Mouse (Mus musculus) layer of hippocampus, adult 9-10 months (tissue): ENCODE measurements around the gene Rph3al.

ENCODE experiments used
- DNase-seq: peaks from one replicate; pipeline ENCODE4 v3.0.0; 2022; ENCODE audit warnings: low spot score

Gene Rph3al

DNA sequence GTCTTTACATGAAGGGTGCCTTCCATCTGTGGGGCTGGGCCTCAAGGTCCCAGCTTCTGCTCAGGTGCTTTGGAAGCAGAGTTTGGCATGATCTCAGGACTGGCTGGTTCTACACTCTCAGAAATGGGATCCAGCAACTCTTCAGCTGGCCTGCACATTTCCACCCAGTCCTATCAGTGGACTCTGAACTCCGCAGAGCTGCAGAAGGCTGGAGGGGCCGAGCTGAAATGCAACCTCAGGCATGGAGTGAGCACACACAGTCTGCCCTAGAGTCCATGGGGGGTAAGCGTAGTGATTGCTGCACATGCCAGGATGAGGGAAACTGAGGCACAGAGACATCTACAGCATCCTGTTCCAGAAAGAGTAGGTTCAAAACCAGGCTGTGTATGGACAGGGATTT lies 127.7 kb downstream of the Rph3al start:
- DNase-seq = no peak

DNA sequence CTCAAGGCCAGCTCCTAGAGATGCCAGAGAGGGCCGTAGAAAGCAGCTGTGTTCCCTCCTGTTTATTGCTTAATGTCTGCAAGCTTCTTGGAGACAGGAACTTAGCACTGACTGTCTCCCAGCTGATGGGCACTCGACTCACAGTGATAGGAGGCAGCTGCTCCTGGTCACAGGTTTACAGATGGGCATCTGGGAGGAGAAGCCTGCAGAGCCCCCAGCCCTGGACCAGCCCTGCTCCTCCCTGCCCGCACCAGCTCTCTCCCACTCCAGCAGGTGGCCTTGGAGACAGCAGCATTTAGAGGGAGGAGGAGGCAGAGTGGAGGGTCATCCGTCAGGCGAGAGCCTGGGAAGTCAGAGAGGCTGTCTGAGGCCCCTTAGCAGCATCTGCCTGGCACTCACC lies 130.7 kb downstream of the Rph3al start:
- no peak for DNase-seq

- no peak for DNase-seq
These were observed 136.3 kb downstream of the Rph3al start for GRCm38 (mm10) chr11:75801771-75802550.

DNA sequence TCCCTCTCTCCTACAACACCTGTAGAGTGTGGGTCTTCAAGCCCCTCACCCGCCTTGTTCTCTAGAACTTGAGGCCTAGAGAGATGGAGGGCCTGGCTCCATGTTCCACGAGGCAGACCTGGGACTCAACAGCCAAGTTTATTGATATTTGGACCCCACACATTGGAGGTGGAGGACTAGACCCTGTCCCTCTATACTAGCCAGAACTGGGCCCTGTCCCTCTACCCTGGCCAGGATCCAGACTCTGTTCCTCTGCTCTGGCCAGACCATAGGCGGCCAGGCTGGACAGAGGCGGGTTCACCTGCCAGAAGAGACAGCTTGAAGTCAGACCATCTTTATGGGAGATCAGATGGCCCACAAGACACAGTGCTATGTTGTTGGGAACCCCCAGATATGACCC lies 136.9 kb downstream of the Rph3al start:
- DNase-seq = no peak

DNA sequence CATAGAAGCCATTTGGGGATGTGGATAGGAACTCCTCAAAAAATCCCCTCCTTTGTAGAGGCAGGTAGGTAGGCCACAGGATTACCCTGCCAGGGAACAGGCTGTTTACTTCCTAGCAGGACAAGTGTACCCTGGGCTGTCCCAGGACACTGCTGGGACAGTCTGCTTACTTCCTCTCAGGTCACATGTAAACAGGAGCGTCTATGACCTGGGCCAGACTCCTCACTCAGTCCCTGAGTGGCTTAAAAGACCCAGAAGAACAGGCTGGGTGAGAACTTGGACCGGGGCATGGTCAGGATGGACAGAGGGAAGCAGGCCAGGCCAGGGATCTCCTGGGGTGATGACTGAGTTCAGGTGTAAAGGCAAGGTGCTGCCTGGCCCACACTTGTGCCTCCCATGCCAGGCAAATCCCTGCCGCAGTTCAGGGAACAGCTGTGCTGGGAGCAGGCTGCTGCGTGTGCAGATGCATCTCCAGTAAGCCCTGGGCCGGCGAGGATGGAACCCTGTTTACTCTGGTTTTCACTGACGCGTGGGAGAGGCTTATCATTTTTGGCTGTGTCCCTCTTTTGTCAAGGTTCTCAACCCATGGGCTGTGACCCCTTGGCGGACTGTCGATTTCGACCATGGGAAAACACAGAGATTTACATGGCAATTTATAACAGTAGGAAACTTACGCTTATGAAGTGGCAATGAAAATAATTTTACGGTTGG lies 141.5 kb downstream of the Rph3al start:
- DNase-seq = no peak

DNA sequence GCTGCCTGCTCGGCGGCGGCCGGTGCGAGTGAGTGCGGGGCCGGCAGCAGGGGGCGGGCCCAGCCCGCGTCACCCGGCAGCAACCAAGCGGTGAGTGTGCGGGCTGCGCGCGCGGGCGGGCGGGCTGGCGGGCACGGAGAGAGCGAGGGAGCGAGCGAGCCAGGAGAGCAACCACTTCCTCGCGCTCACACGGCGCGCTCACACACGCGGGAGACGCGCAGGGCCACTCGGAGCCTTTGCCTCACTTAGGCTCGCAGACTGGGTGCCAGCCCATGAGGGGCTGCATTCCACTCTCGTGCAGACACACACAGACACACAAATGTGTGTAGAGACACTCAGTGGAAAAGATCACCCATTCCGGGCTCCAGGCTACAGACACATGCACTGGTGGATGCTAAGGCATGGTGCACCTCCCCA lies 142.2 kb downstream of the Rph3al start, which contains the start of gene Doc2b:
Gene Doc2b (minus strand): TSS at position 21 of the 417 bp plus-strand sequence.
- DNase-seq = peak; percentile 25

- no peak for DNase-seq
These were observed 142.9 kb downstream of the Rph3al start for GRCm38 (mm10) chr11:75795321-75795636.

DNA sequence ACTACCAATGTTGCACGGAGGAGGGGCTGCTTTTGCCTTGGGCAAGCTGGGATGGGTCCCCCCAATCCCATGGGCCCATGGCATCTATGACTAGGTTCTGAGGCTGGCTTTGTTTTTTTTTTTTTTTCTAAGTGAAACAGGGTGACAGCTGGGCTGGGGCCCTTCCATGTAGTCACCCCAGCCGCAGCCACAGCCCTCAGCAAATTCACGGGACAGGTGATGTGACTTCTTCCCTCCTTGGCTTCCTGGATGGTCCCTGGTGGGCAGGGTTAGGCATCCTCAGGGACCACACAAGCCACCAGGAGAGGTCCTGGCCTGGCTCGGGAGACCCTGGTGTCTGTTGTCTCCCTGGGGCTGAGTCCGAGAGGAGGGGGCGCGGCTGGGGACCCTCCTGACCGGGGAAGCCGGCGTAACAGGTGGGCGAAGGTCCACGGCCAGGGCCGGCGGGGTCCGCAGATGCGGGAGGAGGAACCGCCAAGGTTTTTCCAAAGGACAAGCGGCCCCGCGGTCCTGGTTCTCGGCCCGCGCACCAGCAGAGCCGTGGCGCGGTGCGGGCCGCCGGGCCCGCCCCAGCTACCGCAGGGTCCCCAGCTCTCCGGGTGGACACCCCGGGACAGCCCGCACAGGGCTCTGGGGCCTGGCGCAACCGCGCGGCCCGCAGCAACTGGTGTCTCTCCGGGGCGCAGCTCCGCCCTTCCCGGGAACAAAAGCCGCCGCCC lies 143.5 kb downstream of the Rph3al start:
- DNase-seq = no peak

DNA sequence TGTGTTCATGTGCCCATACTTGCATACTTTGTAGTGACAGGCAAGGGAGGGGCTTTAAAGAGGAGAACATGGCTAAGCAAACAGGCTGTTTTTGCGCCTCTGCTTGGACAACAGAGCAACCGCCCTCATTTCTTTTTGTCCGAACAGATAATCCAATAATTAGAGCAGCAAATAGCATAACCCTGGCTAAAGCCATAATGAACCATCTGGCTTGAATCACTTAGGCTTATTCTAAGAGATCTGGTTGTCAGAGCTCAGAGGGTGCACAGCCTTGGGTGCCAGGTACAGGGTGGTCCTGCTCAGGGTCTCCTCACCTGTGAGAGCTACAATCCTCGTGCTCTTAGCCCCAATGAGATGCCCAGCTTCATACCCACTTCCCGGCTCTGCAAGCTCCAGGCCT lies 144.9 kb downstream of the Rph3al start:
- DNase-seq = no peak

GRCm38 (mm10) chr11:75792535-75792934 lies 145.7 kb downstream of the Rph3al start:
- no peak for DNase-seq

DNA sequence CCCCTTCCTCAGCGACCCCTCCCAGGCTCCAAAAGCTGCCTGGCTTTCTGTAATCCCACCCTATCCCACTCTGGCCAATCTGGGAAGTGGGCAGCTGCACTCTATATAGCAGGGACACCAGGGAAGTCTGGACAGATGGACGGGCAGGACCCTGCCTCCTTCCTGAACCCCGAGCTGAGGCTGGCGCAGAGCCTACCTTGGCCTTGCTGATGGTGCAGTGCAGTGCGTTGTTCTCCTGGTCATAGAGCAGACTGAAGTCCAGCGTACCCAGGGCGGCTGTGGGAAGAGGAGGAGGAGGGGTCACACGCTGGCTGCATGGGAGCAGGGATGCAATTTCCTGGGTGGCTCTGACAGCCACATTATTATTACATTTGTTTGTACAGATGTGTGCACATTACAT lies 152.3 kb downstream of the Rph3al start:
- no peak for DNase-seq

DNA sequence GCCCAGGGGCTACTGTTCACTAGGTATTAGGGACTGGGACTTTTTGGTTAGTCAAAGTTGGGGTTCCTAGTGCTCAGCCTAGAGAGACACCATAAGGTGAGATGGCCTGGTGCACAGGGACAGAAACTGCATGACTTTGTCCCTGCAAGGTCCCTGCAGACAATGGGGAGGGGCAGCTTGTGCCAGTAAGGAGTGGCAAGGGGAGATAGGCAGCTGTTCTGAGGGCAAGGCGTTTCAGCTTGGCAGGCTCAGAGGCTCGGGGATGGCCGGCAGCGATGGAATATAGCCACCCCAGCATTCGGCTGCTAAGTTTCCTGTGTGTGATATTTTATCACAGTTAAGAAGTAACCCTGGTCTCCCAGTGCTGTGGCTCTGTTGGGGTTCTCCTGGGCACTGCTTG lies 154.4 kb downstream of the Rph3al start:
- DNase-seq = no peak

DNA sequence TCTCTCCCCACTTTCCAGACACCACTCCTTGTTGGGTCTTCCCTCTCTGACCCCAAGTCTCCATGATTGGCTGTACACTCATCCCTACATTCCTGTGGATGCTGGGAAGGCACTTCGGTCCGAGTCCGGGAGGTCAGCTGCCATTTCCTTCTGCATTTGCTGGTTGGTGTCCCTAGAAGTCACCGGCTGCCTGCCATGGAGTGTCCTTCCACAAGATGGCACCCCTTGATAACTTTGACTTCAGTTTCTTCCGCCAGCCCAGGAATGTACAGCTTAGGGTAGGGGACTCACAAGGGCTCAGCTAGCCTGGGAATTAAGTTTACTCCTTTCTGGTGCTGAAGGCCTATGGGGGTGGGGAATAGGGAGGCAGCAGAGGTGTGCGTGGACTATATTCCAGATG lies 156.3 kb downstream of the Rph3al start:
- peak; percentile 38 for DNase-seq
